Mouse (Mus musculus) left cerebral cortex, adult 18-20 months (tissue): ENCODE measurements at regions not wholly inside any gene's neighbourhood (a gene's known extent, or its start where the extent isn't known, plus 50 kb on each side); places are given as distances from the start of the nearest gene placed in this dataset.
"Not testable (repeated sequence)": the region's sequence is repeated elsewhere in the genome, so short reads cannot be mapped to it uniquely, and the experiment has no call there.

Source experiments
- DNase-seq, 2 experiments: peaks; one replicate each; pipeline ENCODE4 v3.0.0; 2021 to 2022; ENCODE audit warnings: low spot score in 2 of 2, mixed read lengths in 1 of 2

DNA sequence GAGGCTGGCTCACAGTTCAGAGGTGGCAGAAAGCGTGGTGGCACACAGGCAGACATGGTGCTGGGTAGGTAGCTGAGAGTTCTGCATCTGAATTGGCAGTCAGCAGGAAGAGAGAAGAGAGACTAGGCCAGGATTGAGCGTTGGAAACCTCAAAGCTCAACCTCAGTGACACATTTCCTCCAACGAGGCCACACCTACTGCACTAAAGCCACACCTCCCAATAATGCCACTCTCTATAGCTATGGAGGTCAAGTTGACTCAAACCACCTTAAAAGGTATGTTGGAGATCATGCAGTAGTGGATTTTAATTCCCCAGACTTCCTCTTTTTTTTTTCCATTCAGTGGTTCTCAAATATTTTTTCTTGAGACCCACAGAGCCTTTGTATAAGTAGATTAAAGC lies 57.1 kb downstream of the Ccdc54 start:
- no peak for DNase-seq

DNA sequence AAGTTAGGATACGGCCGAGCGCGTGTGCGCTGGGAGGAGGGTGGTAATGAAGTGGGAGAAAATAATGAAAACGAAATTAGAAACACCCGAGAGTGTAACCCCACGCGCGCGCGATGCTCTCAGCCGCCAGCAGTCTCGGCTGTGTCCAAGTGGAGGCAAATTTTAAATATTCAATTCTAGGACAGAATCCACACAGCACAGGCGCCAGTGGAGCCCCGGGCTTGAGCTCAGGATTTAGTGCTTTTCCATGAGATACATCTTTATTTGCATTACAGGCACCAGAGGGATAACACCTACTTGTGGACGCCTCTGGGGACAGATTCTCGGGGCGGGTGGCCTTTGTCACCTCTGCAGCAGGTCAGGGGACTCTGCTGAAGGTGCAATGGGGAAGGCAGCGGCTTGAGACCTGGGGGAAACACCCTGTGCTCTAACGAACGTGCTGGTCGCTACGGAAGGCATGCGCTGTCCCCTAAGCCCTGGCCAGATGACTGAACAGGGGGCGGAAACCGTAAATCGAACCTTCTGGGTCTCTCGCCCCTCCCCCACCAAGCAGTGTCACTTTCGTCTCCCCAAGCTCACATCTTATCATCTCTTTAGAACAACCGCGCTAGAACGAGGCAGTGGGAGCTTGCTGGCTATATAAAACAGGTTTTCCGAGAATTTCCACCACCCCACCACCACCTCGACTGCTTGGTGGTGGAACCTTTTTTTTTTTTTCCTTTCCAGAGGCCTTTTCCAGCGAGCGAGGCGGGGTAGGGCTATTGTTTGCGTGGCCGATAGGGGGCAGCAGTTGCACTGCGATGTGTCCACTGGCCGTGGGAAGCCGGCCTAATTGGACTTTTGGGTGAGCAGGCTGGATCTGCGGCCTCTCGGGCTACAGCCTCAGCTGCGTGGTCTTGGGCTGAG lies 61.2 kb downstream of the Ccdc54 start:
- peak; percentile 87 to 88 for DNase-seq

DNA sequence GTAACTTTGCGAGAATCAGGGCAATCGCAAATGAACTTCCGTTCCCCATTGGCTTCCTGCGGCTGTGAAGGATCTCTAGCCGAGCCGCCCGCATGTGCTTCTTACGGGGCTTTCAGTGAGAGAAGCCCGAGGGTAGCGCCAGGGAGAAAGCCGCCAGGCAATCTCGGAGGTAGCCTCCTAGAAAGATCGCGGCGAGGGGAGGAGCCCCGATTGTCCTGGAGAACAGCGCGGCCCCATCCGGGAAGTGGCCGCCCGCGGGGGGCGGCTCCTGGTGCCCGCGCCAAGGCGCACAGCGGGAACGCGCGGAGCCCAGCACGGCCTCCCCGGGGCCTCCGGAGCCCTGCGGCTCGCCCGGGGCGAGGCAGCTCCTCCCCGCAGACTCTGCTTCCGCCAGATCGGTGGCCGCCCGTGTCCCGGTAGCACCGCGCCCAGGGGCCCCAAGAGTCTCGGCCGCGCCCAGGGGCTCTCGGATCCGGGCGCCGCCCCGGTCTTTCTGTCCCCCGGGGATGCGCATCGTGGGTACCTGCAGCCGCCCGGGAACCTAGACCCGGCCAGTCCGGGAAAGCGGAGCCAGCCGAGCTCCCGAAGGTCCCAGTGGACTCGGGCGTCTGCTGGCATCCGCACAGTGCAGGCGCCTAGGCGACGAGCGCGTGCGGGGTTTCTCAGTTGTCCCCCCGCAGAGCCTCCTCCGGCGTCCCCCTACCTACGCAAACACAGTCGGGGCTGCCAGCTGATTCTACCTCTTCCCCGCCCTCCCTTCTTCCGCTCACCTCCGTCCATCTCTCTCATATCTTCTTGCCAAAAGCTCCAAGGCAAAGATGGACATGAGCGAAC lies 62.1 kb downstream of the Ccdc54 start:
- DNase-seq, result peak; percentile 51 to 72

DNA sequence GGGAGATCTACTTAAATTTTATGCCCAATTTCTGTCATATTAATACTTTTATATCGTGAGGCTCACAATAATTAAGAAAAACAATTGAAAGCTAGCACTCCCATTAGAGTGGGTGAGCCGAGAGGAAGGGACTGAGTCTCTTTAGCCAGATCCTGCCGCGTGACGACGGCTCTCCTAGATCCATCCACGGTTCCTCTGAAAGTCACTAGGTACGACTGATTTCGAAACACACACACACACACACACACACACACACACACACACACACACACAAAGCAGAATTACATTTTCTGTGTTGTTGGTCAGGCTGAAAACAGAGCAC lies 62.6 kb downstream of the Ccdc54 start:
- DNase-seq, result no peak

DNA sequence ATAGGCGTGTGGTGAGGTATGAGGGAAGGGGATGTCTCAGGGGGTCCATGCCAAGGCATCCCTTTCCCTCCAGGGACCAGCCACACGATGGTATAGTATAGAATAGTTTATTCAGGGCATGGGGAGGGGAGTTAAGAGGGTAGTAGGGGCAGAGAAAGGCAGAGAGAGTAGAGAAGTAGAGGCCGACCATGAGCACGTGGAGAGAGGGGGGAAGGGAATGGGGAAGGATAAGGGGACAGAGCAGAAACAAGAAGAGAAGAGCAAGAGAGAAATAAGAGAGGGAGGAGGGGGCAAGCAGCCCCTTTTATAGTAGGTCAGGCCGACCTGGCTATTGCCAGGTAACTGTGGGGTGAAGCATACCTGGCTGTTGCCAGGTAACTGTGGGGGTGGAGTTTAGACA lies 64.0 kb downstream of the Ccdc54 start:
- not testable (repeated sequence) for DNase-seq

DNA sequence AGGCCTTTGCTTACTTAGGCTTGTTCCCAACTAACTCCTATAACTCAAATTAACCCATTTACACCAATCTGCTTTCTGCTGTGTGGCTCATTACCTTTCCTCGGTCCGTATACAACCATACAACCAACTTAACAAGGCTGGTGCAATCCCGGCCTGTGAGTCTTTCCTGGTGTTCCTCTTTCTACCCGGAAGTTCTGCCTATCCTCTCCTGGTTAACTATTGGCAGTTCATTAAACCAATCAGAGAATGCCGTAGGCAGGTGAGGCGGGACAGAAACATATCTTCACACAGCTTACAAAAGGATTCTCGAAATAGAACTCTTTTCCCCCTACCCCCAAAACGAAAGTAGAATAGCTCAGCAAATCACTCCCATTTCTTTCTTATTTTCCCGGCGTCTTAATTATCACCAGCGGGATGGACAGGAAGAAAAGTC lies 65.0 kb downstream of the Ccdc54 start:
- no peak for DNase-seq

DNA sequence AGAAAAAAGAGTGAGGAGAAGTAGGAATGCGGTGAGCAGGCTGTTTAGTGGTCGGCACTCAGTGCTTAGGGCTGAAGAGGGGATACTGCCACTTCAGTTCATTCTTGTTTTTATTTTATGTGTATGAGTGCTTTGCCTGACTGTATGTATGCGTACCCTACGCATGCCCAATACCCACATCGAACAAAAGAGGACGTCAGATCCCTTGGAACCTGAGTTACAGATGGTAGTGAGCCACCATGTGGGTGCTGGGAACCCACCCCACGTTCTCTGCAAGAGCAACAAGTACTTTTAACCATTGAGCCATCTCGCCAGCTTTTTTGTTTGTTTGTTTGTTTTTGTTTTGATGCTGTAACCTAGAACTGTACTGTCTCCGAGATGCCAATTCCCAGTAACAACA lies 65.5 kb downstream of the Ccdc54 start:
- no peak for DNase-seq

DNA sequence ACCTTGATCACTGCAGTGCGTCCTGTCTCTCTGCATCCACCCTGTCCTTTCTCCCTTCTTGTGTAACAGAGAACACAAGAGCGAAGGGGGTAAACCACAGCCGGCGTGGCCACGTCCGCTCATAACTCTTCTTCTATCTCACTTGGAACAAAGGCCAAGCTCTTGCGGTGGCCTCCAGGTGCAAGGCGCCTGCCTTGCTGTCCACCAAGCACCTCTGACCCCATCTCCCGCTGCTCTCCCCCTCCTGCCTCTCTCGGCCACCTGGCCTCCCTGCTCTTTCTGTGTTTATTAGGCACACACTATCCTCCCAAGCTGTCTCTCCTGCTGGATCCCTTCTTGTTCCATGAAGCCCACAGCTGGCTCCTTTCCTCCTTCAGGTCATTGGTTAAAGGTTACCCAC lies 71.3 kb downstream of the Ccdc54 start:
- DNase-seq, result no peak

DNA sequence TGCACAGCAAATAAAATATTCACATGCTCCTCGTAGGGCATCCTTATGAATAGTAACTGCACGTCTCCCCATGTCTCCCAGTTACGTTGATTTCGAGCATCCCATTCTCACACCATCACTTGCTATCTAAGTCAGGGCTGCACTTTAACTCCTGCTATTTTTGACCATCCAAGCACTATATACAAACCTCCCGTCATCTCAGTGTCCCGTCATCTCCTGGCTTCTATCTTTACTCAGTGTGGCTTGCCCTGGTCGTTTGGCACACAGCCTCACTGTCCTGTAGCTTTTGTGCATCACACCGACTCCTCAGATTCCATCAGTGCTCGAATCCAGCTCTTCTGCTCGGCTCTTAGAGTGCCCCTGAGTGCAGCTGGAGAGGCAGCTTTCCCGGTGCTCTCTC lies 74.4 kb downstream of the Ccdc54 start:
- no peak for DNase-seq

DNA sequence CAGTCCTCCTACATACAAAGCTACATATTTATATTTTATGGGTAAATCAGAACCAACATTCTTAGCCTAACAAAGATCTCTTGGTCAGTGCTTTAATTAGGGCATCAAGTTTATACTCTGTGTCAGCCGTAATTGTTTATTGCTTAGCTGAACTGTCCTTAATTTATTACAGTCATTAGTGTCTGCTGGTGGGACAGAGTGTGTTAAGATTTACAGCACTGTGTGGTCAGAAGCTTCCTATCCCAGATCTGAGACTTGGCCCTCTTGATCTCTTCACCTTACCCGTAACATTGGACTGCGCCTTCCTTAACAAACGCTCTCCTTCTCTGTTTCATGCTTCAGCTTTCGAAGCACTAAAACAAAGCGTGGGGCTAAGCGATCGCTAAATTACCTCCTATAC lies 75.9 kb downstream of the Ccdc54 start:
- no peak for DNase-seq

DNA sequence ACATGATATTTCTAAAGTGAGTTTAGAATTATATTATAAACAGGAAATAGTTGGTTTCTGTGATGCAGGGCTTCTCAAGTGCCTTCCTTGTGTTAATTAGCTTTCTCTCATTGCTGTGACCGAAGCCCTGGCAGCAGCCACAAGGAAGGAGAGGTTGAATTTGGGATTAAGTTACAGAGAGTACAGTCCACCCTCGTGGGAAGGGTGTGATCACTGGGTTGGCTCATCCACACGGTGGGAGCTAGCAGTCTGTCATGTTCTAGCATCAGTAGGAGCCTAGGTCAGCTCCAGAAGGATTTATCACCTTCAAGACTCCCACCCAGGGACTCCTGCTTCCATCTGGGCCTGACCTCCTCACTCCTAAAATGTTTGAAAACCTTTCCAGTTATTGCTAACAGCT lies 78.9 kb downstream of the Ccdc54 start:
- no peak for DNase-seq

DNA sequence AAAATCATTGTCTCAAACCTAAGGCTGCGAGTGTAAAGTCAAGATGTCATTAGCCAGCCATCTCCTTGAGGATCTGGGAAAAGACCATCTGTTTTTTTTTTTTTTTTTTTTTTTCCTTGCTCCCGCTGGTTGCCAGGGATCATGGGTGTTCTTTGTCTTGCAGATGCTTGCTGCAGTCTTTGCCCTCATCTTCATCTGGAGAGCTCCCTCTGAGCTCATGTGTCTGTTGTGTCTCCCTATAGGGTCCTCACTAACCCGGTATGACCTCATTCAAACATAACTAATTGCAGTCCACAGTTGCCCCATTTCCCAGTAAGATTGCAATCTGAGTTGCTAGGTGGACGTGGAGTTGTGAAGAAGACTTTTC lies 77.3 kb upstream of the Bbx start:
- DNase-seq, result no peak

DNA sequence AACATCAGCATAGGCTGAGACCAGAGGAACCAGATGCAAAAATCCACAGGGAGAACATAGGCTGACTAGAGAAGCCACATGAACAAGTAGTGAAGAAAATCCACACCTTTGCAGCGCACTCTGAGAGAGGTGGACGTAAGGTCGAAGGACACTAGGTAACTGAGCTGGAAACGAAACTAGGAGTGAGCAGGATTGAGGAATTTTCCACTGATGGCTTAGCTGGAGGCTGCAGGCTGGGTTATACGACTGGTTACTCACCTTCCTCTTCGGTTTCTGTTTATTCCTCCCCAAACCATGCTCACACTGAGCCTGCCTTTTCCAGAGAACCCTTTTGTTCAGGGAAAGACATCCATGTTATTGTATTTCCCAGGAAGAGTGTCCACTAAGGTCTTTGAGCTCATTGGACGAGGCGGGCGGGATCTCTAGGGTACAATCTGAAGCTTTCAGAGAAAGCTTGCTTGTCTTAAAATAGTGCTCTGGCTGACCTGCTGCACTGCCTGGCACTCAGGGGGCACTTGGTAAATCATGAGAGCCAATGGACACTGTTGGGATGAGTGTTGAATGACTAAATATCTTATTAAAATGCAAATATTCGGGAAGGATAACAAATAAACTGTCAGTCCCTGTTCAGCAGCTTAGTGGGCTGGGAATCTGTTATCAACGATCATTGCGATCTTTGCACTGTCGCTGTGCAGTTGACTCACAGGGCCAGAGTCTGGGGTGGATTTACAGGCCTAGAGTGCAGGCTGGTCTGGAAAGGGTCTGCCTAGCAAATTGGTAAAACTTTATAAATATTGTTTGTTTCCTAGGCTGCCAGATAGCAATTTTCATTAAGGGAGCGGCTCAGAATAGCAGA lies 76.7 kb upstream of the Bbx start:
- DNase-seq, result no peak

DNA sequence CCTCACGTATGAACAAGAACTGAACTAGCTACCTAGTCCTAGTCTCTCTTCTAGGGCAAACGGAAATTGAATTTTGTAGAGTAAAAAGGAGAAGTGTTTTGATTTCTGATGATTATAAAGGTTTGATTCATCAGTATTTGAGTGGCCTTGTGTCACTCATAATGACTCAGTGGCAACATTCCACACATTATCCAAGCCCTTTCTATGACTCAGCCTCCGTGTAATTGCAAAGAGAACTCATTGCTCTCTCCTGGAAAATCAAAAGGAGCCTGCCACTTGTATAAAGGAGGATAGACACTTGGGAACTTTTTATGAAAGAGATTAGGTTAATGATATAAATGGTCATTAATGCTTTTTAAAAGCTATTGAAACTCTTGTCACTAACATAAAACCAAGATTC lies 72.4 kb upstream of the Bbx start:
- DNase-seq, result no peak

DNA sequence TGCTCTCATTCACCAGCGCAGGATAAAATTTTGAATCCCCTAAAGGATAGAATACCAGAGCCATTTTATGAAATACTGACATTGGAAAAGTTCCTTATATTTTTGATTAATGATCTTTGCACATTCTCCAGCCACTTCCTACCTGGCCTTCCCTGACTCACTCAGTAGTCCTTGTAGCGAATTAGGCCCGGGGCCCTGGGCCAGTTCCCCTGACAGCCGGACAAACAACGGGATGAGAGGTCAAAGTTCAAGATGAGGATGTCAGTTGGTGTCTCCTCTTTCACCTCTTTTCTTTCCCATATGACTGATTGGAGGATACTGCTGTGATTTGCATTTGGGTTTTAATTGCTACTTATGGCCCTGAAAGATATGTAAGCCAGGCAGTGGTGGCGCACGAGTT lies 66.7 kb upstream of the Bbx start:
- DNase-seq, result no peak

DNA sequence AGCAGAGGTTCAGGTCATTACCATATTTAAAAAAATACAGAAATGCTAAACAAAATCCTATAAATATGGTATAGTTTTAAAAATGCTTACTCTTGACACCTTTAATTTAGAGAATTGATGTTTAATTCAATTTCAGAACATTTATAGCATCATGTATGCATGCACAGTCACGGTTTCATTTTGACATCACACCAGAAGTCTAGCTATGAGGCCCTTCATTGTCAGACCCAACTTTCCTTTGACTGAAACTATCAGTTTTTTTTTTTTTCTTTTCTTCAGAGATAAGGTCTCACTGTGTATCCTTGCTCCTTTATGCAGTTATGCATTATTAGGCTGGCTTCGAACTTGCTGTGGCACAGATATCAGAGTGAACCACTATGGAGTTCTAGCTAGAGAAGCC lies 61.5 kb upstream of the Bbx start:
- no peak for DNase-seq

DNA sequence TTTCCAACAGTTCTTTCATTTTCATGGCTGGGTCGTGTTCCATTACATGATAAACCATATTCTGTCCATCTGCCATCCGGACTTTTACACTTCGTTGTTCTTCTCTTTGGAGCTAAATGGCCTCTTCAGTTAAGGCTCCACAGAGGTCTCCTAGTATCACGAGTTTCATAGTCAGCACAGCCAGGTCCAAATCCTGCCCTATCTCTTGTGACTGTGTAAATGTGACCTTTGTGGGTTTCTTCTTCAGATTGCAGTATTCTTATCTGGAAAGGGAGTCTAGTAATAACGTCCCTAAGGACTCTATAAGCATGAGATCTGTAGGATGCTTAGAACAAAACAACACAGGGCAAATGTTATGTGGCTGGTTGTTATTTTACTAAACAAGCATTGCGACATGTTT lies 57.1 kb upstream of the Bbx start:
- no peak for DNase-seq

DNA sequence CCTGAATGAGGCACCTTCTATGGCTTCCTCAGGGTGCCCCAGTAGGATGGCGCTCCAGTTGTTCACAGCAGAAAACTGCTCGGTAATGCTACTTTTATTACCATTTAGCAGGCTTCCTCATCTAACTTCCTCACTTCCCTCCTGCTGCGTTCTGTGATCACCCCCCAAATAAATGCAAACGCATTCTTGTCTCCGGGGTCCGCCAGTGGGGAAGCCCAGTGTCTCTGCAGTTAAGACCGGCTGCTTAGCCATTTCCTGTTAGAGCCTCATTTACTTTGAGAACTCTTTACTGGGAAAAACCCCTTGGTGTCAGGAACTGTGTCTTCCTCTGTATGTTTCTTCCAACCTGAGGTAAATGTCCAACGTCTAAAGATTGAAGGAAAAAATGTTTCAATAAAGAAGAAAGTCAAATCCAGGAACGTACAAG lies 50.2 kb upstream of the Bbx start:
- no peak for DNase-seq
